Mouse (Mus musculus): ENCODE measurements around the gene Ttc30a1.
"Not testable (repeated sequence)": the region's sequence is repeated elsewhere in the genome, so short reads cannot be mapped to it uniquely, and the experiment has no call there.

The Ttc30a1 gene

GRCm38 (mm10) chr2:75982626-75983025, 859 bp upstream of the Ttc30a1 start:
- DNase-seq: no peak

- DNase-seq: not testable (repeated sequence)
Observed at GRCm38 (mm10) chr2:75980933-75981439, 781 bp downstream of the Ttc30a1 start.

DNA sequence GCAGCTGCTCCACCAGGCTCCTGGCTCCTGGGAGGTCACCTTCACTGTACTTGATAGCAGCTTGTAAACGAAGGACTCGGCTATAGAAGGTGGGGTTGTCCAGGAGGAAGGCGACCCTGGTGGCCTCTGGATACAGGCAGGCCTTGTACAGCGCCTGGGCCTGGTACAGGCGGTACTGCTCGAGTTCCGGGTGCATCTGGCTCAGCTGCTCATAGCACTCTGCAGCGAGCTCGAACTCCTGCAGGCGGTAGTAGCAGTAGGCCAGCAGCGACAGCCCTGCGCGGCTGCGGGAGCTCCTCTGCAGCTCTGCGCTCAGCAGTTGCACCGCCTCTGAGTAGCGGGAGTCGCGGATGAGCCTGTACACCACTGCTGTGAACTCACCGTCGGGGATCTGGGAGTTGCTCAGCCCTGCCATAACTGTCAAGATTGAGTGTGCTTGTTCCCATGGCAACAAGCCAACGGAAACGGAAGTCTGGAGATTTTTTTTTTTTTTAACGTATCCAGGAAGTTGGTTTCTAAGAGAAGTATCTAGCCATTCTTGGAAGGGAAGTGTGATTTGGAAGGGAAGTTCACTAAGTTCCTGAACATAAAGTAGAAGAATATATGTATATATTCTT, 3.9 kb downstream of the Ttc30a1 start, which contains the start of gene Ttc30a2:
TSS of gene Ttc30a2 (minus strand) at position 419 of the 617 bp plus-strand sequence.
- DNase-seq: not testable (repeated sequence)

DNA sequence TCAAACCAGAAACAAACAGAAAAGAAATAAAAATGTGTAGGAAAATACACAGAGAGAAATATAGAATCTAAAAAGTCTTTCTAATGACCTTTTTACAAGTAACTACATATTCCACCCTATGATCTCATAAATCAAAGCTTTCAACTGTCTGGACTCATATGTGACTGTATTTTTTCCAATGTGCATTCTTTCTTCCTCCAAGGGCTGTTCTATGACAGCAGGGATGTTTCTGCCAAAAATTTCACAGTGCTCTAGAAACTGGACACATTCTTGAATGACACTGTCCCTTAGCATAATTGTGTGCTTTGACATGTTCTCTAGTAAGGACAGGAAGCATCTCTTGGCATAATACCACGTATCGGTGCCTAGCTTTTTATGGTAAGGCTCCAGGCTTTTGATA, 5.7 kb downstream of the Ttc30a1 start:
- DNase-seq: not testable (repeated sequence)

- DNase-seq: no peak
Observed at GRCm38 (mm10) chr2:75974131-75974530, 7.6 kb downstream of the Ttc30a1 start.

GRCm38 (mm10) chr2:75964972-75965371, 16.8 kb downstream of the Ttc30a1 start:
- DNase-seq: peak in 1 of 2 experiments; percentile 21

DNA sequence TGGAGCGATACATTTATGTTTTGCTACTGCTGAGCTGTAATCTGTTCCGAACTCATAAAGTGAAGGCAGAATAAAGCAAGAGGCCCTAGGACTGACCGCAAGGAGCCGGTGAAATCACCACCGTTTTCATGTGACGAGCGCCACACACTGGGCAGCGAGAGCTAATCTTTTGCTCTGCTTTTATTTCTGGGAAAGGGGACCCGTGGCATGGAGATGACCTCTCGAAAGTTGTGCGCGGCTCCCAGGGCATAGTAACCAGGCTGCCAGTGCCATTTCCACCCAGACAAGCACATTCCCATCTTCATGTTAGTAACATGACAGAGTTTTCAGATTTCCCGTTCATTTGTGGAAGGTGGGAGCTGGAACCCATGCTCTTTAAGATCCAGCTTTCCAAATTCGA, 17.3 kb downstream of the Ttc30a1 start:
- DNase-seq: peak in 1 of 2 experiments; percentile 9

- no peak for DNase-seq
Observed at GRCm38 (mm10) chr2:75964051-75964450, 17.7 kb downstream of the Ttc30a1 start.

GRCm38 (mm10) chr2:75963211-75963840, 18.4 kb downstream of the Ttc30a1 start:
- DNase-seq: no peak

DNA sequence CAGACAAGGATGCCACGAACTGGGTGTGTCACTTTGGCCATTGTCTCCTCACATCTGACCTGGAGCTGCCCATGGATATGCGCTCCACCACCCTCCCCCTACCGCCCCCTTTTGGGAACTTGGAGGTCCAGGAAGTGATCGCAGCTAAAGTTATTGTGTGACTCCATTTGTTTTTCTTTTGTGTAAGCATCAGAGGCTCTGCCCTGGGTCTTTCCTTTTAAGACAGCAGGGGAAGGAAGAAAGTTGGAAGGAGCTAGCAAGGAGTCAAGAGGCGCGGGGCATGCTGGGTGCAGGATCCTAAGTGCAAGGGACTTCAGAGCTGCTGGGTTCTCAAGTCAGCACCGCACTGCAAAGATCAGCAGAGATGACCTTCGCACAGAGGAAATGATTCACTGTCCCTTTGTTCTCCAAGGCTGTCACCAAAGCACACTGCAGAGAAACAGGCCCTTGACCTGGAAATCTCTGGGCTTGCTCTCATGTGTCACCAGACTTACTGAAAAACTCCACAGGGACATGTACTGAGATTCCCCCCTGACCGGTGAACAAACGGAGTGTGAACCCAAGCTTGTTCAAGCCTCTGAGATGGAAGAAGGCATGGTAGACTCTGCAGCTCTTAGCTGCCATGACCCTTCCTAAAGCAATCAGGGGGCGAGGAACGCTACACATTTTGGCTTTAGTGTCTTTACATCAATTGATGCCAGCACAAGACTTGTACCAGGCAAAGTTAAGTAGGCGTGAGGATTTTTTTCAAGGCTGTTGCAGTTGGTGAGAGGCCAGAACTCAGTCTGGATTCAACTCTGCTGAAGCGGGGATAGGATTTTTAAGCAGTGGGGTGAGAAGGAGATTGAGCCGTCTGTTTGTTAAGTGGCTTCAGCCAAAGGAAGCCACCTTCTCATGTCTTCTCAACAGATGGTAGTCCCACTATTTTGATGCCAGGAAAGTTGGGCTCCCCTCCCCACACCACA, 21.1 kb downstream of the Ttc30a1 start:
- no peak for DNase-seq

- DNase-seq: no peak
Observed at GRCm38 (mm10) chr2:75959850-75960365, 21.9 kb downstream of the Ttc30a1 start.

- no peak for DNase-seq
Observed at GRCm38 (mm10) chr2:75959183-75959849, 22.5 kb downstream of the Ttc30a1 start.

GRCm38 (mm10) chr2:75955709-75956108, 26.1 kb downstream of the Ttc30a1 start:
- no peak for DNase-seq

DNA sequence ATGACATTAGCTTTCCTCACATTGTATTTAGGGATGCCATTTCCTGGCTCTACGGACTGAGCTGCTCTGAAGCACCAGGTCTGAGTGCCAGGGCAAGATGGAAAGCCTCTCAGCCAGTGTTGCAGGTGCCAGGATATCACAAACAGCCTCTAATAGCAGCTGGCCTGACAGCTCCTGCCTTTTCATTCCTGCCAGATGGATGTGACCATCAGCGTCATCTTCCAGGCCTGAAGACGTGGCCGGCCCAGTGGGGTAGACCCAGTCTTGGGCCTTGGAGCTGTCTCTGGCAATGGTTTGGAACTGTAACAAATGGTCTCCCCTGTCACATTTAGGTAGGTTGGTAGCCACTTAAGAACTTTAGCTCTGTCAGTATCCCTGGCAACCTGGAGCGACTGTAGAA, 28.4 kb downstream of the Ttc30a1 start:
- DNase-seq: no peak

DNA sequence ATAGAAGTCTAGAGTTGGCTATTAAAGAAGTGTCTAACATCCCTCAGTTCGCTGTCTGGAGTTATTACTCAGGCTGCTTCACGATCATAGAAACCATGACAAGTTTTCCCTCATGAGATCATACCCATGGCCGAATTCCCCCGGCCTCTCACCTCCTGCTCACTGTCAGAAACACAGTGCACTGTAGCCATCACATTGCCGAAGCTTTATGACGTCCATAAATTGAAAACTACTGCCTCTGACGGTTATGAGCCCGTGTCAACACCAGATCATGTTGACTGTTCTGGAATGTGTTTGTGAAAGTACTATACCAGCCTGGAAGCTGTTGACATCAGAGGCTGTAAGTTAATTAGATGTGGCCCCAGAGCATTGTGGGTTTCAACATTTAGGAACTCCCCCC, 31.1 kb downstream of the Ttc30a1 start:
- DNase-seq: no peak

GRCm38 (mm10) chr2:75938117-75939063, 43.4 kb downstream of the Ttc30a1 start, which contains the start of gene Ttc30b:
Gene Ttc30b (minus strand): TSS chr2:75938585.
- peak; percentile 46 to 58 for DNase-seq

DNA sequence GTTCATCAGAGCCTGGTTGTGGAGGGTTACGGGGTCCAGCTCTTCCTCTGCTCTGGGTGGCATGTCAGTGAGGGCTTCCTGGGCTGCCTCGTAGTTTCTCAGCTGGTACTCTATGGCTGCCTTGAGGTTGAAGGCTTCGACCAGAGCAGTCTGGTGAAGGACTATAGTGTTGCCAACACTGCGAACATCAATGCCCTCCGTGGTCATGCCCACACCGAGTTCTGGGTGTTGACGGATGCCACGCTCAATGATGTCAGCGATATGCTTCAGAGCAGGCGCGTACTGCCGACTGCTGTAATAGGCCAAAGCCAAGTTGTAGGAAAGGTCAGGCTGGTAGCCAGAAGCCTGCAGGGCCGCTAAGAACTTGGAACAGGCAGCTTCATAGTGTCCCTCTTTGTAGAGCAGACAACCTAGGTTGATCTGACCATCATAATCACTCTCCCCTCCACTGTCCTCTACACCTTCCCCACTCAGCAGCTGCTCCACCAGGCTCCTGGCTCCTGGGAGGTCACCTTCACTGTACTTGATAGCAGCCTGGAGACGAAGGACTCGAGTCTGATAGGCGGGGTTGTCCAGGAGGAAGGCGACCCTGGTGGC, 44.1 kb downstream of the Ttc30a1 start:
- DNase-seq: not testable (repeated sequence)

GRCm38 (mm10) chr2:75936685-75937084, 45.1 kb downstream of the Ttc30a1 start:
- DNase-seq: not testable (repeated sequence)

- no peak for DNase-seq
Observed at GRCm38 (mm10) chr2:75933541-75933940, 48.2 kb downstream of the Ttc30a1 start.

DNA sequence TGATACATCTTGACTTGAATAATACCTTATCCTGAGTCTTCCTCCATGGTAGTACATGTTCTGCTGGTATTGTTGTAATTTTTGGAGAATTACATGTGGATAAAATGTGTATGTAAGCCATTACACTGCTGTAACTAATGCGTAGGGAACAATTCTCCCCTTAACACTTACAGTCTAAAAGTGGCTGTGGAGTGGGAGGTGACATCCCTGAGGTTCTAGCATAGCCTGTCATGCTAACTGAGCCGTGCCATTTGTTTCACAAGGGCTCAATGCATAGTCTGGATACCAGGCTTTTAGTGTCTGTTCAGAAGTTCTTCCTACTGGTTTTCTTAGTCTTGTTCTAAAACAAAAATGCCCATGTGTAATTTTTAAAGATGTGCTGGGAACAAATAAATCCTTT, 50.8 kb downstream of the Ttc30a1 start:
- DNase-seq: no peak

Measured in thymus, adult 18-20 months (tissue).